Mouse (Mus musculus): Measurements from ENCODE around the gene Tdrkh. TPM values are rescaled to one million over a fixed set of nuclear protein-coding genes. Genes with fewer than 3 reads are reported as not detected.

The Tdrkh gene
- total RNA-seq, 2 experiments from 2014 or later = 35.2 to 36.7 TPM

- intact Hi-C loops (cut with DNase I) = loop anchor here (2.0 to 10.0 kb wide), 2 partner anchors 76 to 142 kb away; partner anchors contain the start of gene Snx27
- peak; percentile 95 for DNase-seq (ENCODE audit: low spot score in 2 of 2)
These were observed 30.0 kb downstream of the Tdrkh start, which contains the start of gene Mrpl9 for GRCm38 (mm10) chr3:94442951-94443596. Gene Mrpl9, plus strand, starts transcription at chr3:94443318.

- DNase-seq (ENCODE audit: low spot score in 2 of 2) = no peak
- intact Hi-C loops (cut with DNase I) = loop anchor here (2.0 to 10.0 kb wide), 2 partner anchors 77 to 141 kb away; partner anchors contain the start of gene Snx27
These were observed 30.5 kb downstream of the Tdrkh start, which contains the start of gene Oaz3 for GRCm38 (mm10) chr3:94443597-94443964. Gene Oaz3, minus strand, starts transcription at chr3:94443915.

- DNase-seq (ENCODE audit: low spot score in 2 of 2) = no peak
- intact Hi-C loops (cut with DNase I) = loop anchor here (10.0 kb wide), 1 partner anchor 135 kb away; the partner anchor contains the start of gene Snx27
These were observed 36.3 kb downstream of the Tdrkh start for GRCm38 (mm10) chr3:94449377-94449776.

- peak; percentile 78 to 80 for DNase-seq (ENCODE audit: low spot score in 2 of 2)
- intact Hi-C loops (cut with DNase I) = loop anchor here (1.0 kb wide), 1 partner anchor 46 kb away; no protein-coding TSS in a partner anchor
These were observed 43.5 kb downstream of the Tdrkh start for GRCm38 (mm10) chr3:94456529-94457000.

- intact Hi-C loops (cut with DNase I) = no loop called here
- DNase-seq (ENCODE audit: low spot score in 2 of 2) = no peak
These were observed 44.0 kb downstream of the Tdrkh start for GRCm38 (mm10) chr3:94457055-94457454.

- intact Hi-C loops (cut with DNase I) = no loop called here
- no peak for DNase-seq (ENCODE audit: low spot score in 2 of 2)
These were observed 46.8 kb downstream of the Tdrkh start for GRCm38 (mm10) chr3:94459834-94460233.

- intact Hi-C loops (cut with DNase I) = loop anchor here (2.0 kb wide), 1 partner anchor 21 kb away; no protein-coding TSS in a partner anchor
- DNase-seq (ENCODE audit: low spot score in 2 of 2) = no peak
These were observed 51.0 kb downstream of the Tdrkh start for GRCm38 (mm10) chr3:94463926-94464578.

GRCm38 (mm10) chr3:94465632-94466430 lies 52.8 kb downstream of the Tdrkh start:
- intact Hi-C loops (cut with DNase I) = loop anchor here (2.0 kb wide), 1 partner anchor 19 kb away; no protein-coding TSS in a partner anchor

GRCm38 (mm10) chr3:94468931-94469330 lies 55.9 kb downstream of the Tdrkh start:
- intact Hi-C loops (cut with DNase I) = no loop called here
- DNase-seq (ENCODE audit: low spot score in 2 of 2) = no peak

More at GRCm38 (mm10) chr3:94465632-94466430, 52.8 kb downstream of the Tdrkh start:
- DNase-seq (ENCODE audit: low spot score in 2 of 2) = peak; percentile 69 to 70

GRCm38 (mm10) chr3:94472447-94473114 lies 59.5 kb downstream of the Tdrkh start:
- intact Hi-C loops (cut with DNase I) = no loop called here

GRCm38 (mm10) chr3:94473115-94473505 lies 60.0 kb downstream of the Tdrkh start:
- no peak for DNase-seq (ENCODE audit: low spot score in 2 of 2)

More at GRCm38 (mm10) chr3:94472447-94473114, 59.5 kb downstream of the Tdrkh start:
- DNase-seq (ENCODE audit: low spot score in 2 of 2) = no peak

GRCm38 (mm10) chr3:94473567-94474232 lies 60.6 kb downstream of the Tdrkh start:
- DNase-seq (ENCODE audit: low spot score in 2 of 2) = no peak
- intact Hi-C loops (cut with DNase I) = no loop called here

More at GRCm38 (mm10) chr3:94473115-94473505, 60.0 kb downstream of the Tdrkh start:
- intact Hi-C loops (cut with DNase I) = no loop called here

- intact Hi-C loops (cut with DNase I) = no loop called here
- DNase-seq (ENCODE audit: low spot score in 2 of 2) = no peak
These were observed 63.4 kb downstream of the Tdrkh start for GRCm38 (mm10) chr3:94476301-94477035.

GRCm38 (mm10) chr3:94477444-94477843 lies 64.4 kb downstream of the Tdrkh start:
- intact Hi-C loops (cut with DNase I) = no loop called here
- peak; percentile 56 to 61 for DNase-seq (ENCODE audit: low spot score in 2 of 2)

- intact Hi-C loops (cut with DNase I) = no loop called here
- peak; percentile 74 to 76 for DNase-seq (ENCODE audit: low spot score in 2 of 2)
These were observed 64.9 kb downstream of the Tdrkh start, which contains the start of gene Celf3 for GRCm38 (mm10) chr3:94477981-94478422. Gene Celf3, plus strand, starts transcription at chr3:94478295.

GRCm38 (mm10) chr3:94478591-94479169 lies 65.6 kb downstream of the Tdrkh start:
- intact Hi-C loops (cut with DNase I) = no loop called here
- DNase-seq (ENCODE audit: low spot score in 2 of 2) = no peak

- DNase-seq (ENCODE audit: low spot score in 2 of 2) = no peak
- intact Hi-C loops (cut with DNase I) = no loop called here
These were observed 66.5 kb downstream of the Tdrkh start for GRCm38 (mm10) chr3:94479564-94479963.

Measured in left cerebral cortex, postnatal 36 days (tissue).